Mouse (Mus musculus): ENCODE measurements at regions not wholly inside any gene's neighbourhood (a gene's known extent, or its start where the extent isn't known, plus 50 kb on each side); places are given as distances from the start of the nearest gene placed in this dataset.

GRCm38 (mm10) chr4:105551966-105552685 lies 237.5 kb upstream of the Gm12728 start:
- no peak for DNase-seq (ENCODE audit: low read depth in 1 of 2, low spot score in 2 of 2)

- DNase-seq (ENCODE audit: low read depth in 1 of 2, low spot score in 2 of 2) = no peak
Measured at GRCm38 (mm10) chr4:105554994-105555393, 234.7 kb upstream of the Gm12728 start.

DNA sequence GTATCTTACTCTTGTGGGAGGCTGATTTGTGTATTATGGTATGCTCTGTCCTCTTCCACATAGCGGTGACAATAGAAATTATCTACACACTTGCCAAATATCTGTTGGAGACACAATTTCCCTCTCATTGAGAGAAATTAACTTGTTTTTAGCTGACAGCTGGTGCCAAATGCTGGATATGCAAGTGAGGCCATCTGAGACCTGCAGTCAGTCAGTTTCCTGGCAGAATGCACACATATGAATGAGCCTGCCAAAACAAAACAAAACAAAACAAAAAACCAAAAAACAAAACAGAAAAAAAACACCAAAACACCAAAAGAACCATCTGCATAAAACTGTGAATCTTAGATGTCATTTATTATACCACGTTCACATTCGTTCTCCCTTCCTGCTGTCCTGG lies 233.7 kb upstream of the Gm12728 start:
- no peak for DNase-seq (ENCODE audit: low read depth in 1 of 2, low spot score in 2 of 2)

DNA sequence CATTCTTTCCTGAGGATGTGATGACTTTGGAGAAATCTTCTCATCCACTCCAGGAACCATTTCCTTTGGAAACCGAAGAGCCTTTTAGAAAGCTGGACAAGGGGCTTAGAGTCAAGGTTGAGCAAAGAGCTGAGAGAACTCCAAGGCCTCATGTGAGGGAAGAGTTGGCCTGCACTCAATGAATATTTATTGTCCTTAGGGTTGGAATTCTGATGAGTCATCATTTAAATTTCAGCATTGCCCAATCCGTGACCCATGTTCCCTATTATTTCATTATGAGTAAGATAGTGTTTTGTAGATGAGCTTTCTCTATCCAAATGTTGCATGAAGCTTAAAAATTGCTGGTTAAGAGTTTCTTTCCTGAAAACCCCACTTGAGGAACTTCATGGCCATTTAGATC lies 232.3 kb upstream of the Gm12728 start:
- DNase-seq (ENCODE audit: low read depth in 1 of 2, low spot score in 2 of 2) = no peak

GRCm38 (mm10) chr4:105560055-105560454 lies 229.6 kb upstream of the Gm12728 start:
- no peak for DNase-seq (ENCODE audit: low read depth in 1 of 2, low spot score in 2 of 2)

DNA sequence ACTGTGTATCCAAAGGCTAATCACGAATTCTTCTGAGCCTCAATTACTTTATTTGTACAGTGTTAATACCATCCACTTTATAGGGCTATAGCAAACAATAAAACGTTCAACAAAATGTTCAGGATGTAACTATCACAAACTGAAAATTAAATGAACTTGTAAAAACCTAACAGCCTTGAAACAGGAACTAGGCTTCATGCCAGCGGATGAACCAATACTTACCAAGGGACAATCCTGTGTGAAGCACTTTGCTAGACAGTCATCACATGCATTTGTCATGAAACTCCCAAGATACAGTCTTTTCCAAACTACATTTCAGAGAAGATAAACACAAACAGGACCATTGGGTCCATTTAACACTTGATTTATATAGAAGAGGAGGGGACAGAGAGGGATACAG lies 228.9 kb upstream of the Gm12728 start:
- DNase-seq (ENCODE audit: low read depth in 1 of 2, low spot score in 2 of 2) = no peak

DNA sequence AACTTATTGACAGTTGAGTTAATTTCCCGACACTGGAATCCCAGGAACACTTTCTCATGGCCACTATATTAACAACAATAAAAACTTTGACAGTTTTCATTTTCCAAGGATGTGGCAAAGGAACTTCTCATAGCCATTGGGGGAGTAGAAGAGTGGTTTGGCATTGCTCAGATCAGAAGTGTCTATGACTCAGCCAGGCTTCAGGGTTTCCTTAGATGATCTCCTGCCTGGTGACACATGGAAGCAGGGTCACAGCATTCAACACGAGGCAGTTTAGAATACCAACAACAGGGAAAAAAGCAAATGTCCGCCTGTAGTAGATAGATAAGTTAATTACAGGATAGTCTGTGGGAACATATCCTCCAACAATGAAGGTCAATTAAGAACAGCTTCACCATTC lies 228.1 kb upstream of the Gm12728 start:
- DNase-seq (ENCODE audit: low read depth in 1 of 2, low spot score in 2 of 2) = no peak

DNA sequence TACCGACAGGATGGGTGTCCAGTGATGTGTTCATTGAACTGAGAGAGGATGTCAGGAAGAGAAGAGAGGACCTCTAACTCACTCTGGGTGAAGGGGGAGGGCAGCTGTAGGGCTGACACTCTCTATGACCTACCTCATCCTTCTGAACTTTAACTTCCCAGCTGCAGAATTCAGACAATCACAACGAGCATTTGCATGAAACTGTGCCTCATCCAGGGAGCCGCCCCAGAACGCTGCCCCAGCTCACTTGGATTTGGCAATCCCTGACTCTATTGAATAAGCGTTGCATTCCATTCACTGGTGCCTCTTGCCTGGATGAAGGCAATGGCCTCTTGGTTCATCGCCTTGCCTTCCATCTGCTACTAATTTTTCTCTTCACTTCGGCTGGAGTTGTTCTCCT lies 223.9 kb upstream of the Gm12728 start:
- no peak for DNase-seq (ENCODE audit: low read depth in 1 of 2, low spot score in 2 of 2)

GRCm38 (mm10) chr4:105566513-105567457 lies 222.9 kb upstream of the Gm12728 start:
- no peak for DNase-seq (ENCODE audit: low read depth in 1 of 2, low spot score in 2 of 2)

- DNase-seq (ENCODE audit: low read depth in 1 of 2, low spot score in 2 of 2) = no peak
Measured at GRCm38 (mm10) chr4:105569671-105570070, 220.0 kb upstream of the Gm12728 start.

GRCm38 (mm10) chr4:105575550-105575949 lies 214.1 kb upstream of the Gm12728 start:
- DNase-seq (ENCODE audit: low read depth in 1 of 2, low spot score in 2 of 2) = no peak

DNA sequence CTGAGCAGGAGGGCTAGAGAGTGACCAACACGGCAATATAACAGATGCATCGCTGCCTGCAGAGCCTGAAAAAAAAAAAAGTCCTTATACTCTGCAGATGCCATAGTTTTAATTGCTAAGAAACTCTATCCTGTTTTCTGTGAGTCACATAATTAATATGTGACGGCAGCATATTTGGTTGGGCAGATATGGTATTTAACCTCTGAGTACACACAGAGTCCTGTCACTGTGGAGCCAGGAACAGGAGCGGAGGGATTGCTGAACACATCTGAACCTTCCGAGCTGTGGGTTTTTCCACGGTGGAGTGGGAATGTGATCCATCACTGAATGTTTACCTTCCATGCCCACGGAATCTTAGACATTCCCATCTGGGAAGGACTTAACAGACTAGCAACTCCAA lies 208.7 kb upstream of the Gm12728 start:
- DNase-seq (ENCODE audit: low read depth in 1 of 2, low spot score in 2 of 2) = no peak

DNA sequence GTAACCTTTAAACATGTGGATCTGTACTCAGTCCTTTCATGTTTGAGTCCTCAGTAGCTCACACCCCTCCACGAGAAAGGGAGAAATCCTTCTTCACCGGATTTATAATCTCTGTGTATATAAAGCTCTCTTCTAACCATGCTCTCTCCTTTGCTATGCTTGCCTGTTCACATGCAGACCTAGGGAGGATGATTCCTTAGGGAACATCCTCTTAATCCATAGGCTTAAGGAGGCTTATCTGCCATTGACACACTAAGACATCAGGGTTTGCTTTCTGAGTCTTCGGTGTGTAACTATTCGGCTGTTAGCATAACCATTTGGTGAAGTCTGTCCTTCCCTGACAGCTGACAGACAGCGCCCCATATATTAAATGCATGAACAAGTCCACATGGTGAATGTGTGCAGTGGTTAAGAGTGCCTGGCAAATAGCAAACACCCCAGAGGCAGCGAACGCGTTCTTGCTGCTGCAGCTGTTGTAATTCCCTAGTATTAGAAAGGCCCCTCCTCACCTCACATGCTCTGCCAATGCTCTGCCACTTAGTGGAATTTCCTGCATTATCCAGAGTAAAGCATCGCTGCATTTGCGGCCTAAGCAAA lies 205.2 kb upstream of the Gm12728 start:
- DNase-seq (ENCODE audit: low read depth in 1 of 2, low spot score in 2 of 2) = no peak

GRCm38 (mm10) chr4:105603661-105604060 lies 186.0 kb upstream of the Gm12728 start:
- no peak for DNase-seq (ENCODE audit: low read depth in 1 of 2, low spot score in 2 of 2)

DNA sequence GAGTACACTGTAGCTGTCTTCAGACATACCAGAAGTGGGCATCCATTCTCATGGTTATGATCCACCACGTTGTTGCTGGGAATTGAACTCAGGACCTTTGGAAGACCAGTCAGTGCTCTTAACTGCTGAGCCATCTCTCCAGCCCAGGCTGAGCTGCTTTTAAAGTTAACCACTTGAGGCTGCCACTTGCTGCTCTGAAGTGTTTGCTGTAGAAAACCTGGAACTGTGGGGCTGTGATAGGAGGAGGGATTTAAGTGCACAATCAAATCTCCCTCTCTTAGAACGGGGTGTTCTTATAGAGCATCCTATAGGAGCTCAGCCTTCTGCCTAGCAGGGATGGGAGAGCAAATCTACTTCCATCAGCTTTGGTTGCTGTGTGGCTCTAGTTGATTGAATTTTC lies 185.1 kb upstream of the Gm12728 start:
- no peak for DNase-seq (ENCODE audit: low read depth in 1 of 2, low spot score in 2 of 2)

GRCm38 (mm10) chr4:105606731-105607130 lies 182.9 kb upstream of the Gm12728 start:
- no peak for DNase-seq (ENCODE audit: low read depth in 1 of 2, low spot score in 2 of 2)

DNA sequence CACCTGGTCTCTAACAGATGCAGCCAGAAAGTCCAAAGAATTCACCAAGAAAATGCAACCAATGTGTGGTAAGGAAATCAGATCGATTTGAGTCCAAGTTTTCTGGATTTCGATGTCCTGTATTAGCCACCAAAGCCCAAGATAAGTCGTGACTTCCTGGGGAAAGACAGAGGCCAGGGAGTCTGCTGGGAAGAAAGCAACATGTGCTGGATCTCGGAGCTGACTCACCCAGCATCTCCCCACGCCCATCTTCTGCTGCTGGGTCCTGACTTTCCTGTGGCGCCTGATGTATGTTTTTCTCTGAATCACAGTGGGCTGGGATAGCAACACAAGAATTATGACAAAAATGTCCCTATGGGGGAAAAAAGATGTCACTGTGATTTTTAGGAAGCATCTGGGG lies 178.8 kb upstream of the Gm12728 start:
- no peak for DNase-seq (ENCODE audit: low read depth in 1 of 2, low spot score in 2 of 2)

GRCm38 (mm10) chr4:105614390-105614789 lies 175.3 kb upstream of the Gm12728 start:
- no peak for DNase-seq (ENCODE audit: low read depth in 1 of 2, low spot score in 2 of 2)

DNA sequence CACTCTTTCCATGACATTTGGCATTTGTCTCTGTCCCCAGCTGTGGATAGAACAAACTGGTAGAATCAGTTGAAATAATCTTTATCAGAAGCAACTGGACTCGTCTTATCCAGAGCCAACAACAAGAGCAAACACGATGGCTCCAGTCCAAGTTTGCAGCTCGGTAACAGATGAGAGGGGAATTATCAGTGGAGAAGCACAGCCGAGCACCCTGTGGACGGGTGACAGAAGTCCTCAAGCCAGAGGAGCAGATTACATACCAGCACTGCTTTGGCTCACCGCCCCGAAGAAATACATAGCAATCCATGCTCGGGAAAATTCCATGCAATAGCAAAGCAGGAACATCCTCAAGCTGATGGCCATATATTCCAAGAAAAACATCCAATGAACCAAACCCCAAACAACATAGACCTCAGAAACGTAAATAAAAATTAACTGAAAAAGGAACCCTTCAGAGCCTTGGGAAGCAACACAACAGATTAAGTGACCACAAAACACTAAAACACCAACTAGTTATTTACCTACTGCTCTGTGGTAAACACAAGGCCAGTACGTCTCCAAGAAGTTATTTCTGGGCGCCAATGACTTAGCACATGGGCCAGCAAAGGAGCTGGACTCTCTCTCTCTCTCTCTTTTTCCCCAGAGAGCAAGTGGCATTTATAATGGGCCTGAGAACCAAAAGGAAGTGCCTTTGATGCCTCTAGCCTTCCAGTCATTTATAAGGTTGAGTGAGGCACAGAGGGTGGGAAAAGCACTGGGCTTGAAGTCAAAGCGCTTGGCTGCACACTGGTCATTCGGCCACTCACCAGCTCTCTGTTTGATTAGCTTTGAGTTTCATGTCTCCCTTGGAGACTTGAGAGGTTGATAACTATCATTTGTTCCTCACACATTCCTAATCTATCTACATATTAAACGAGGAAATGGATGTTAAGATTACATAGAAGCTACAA lies 163.0 kb upstream of the Gm12728 start:
- DNase-seq (ENCODE audit: low read depth in 1 of 2, low spot score in 2 of 2) = no peak

DNA sequence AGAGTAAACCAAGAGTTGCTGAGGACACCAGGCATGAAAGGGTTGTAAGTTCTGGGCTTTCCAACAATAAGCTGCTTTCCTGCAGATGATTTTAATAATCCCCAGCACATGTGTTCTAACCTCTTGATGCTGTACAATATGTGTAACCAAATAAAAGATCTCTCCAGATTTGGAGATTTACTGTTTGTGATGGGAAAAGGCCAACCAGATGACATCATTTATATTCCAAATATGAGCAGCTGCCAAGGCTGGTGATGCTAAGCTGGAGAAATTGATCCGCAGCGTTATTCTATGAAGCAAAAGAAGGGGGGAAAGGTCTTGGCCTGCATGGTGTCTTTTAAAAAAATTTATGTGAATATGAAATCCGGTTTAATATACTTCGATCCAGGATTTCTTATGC lies 160.1 kb upstream of the Gm12728 start:
- no peak for DNase-seq (ENCODE audit: low read depth in 1 of 2, low spot score in 2 of 2)
